Mouse (Mus musculus): ENCODE results near the gene Tspan12. TPM values are rescaled to one million over a fixed set of nuclear protein-coding genes. Genes with fewer than 3 reads are reported as not detected.

The Tspan12 gene
- polyA plus RNA-seq, 1 experiment from 2014 or later: 55.1 TPM

GRCm38 (mm10) chr6:21851346-21851595, 1.0 kb downstream of the Tspan12 start:
- no peak for DNase-seq (ENCODE audit: extremely low spot score, low spot score)
- H3K27me3 ChIP-seq (ENCODE audit: poor library complexity, severe bottlenecking): no peaks in the 10 kb centered on the region
- under 1% methylated on average over 5 of the region's 5 CpGs for WGBS
- H3K4me1 ChIP-seq: peaks cover 23% of the 10 kb centered on the region
- peaks cover 24% of the 10 kb centered on the region for H3K36me3 ChIP-seq (replicated peaks)
- H3K27ac ChIP-seq: peak overlapping the region; percentile 96
- peak overlapping the region; percentile 84 for H3K4me3 ChIP-seq
- no peaks in the 10 kb centered on the region for H3K9me3 ChIP-seq

GRCm38 (mm10) chr6:21850526-21851345, 1.6 kb downstream of the Tspan12 start:
- Histone ChIP-seq H3K27ac (peak overlapping the region; percentile 96), H3K4me1 (peaks cover 23% of the 10 kb centered on the region), H3K4me3 (peak overlapping the region; percentile 84), H3K27me3 (ENCODE audit: poor library complexity, severe bottlenecking) (no peaks in the 10 kb centered on the region), H3K9me3 (no peaks in the 10 kb centered on the region), H3K36me3 (replicated peaks) (peaks cover 29% of the 10 kb centered on the region)
- 25% methylated on average over 21 of the region's 21 CpGs for WGBS
- no peak for DNase-seq (ENCODE audit: extremely low spot score, low spot score)

GRCm38 (mm10) chr6:21848808-21849207, 3.5 kb downstream of the Tspan12 start:
- Histone ChIP-seq H3K36me3 (replicated peaks) (peaks cover 35% of the 10 kb centered on the region), H3K4me1 (peaks cover 23% of the 10 kb centered on the region), H3K27ac (no peak overlapping the region), H3K9me3 (no peaks in the 10 kb centered on the region), H3K4me3 (no peak overlapping the region), H3K27me3 (ENCODE audit: poor library complexity, severe bottlenecking) (no peaks in the 10 kb centered on the region)
- no peak for DNase-seq (ENCODE audit: extremely low spot score, low spot score)
- WGBS: 93% methylated on average over 4 of the region's 4 CpGs

- H3K27ac ChIP-seq: peak overlapping the region; percentile 76
- 27% methylated on average over 9 of the region's 9 CpGs for WGBS
- H3K36me3 ChIP-seq (replicated peaks): peaks cover 12% of the 10 kb centered on the region
- H3K27me3 ChIP-seq (ENCODE audit: poor library complexity, severe bottlenecking): no peaks in the 10 kb centered on the region
- no peaks in the 10 kb centered on the region for H3K9me3 ChIP-seq
- peaks cover 23% of the 10 kb centered on the region for H3K4me1 ChIP-seq
- no peak overlapping the region for H3K4me3 ChIP-seq
- DNase-seq (ENCODE audit: extremely low spot score, low spot score): no peak
These were observed 12.1 kb downstream of the Tspan12 start for GRCm38 (mm10) chr6:21839976-21840775.

- no peaks in the 10 kb centered on the region for H3K9me3 ChIP-seq
- H3K27me3 ChIP-seq (ENCODE audit: poor library complexity, severe bottlenecking): no peaks in the 10 kb centered on the region
- DNase-seq (ENCODE audit: extremely low spot score, low spot score): no peak
- 75% methylated on average over 10 of the region's 10 CpGs for WGBS
- peak overlapping the region; percentile 76; the same call in 1 of the 2 replicates for H3K27ac ChIP-seq
- H3K4me3 ChIP-seq: no peak overlapping the region
- H3K36me3 ChIP-seq (replicated peaks): peaks cover 20% of the 10 kb centered on the region
- peaks cover 23% of the 10 kb centered on the region for H3K4me1 ChIP-seq
These were observed 13.0 kb downstream of the Tspan12 start for GRCm38 (mm10) chr6:21839244-21839814.

- H3K4me1 ChIP-seq: peaks cover under 1% of the 10 kb centered on the region; the same call in 1 of the 2 replicates
- no peaks in the 10 kb centered on the region for H3K27me3 ChIP-seq (ENCODE audit: poor library complexity, severe bottlenecking)
- no peak for DNase-seq (ENCODE audit: extremely low spot score, low spot score)
- no peak overlapping the region for H3K4me3 ChIP-seq
- no peak overlapping the region for H3K27ac ChIP-seq
- 93% methylated on average over 4 of the region's 4 CpGs for WGBS
- H3K9me3 ChIP-seq: no peaks in the 10 kb centered on the region
- peaks cover 49% of the 10 kb centered on the region for H3K36me3 ChIP-seq (replicated peaks)
These were observed 18.8 kb downstream of the Tspan12 start for GRCm38 (mm10) chr6:21833531-21833930.

- no peak for DNase-seq (ENCODE audit: extremely low spot score, low spot score)
- Histone ChIP-seq H3K4me1 (no peaks in the 10 kb centered on the region; the same call in 1 of the 2 replicates), H3K9me3 (no peaks in the 10 kb centered on the region), H3K27ac (no peak overlapping the region), H3K27me3 (ENCODE audit: poor library complexity, severe bottlenecking) (no peaks in the 10 kb centered on the region), H3K36me3 (replicated peaks) (peaks cover 53% of the 10 kb centered on the region), H3K4me3 (no peak overlapping the region)
- 92% methylated on average over 3 of the region's 3 CpGs for WGBS
These were observed 20.4 kb downstream of the Tspan12 start for GRCm38 (mm10) chr6:21831871-21832270.

- H3K36me3 ChIP-seq (replicated peaks): peaks cover 51% of the 10 kb centered on the region
These were observed 21.4 kb downstream of the Tspan12 start for GRCm38 (mm10) chr6:21830931-21831330.

GRCm38 (mm10) chr6:21829930-21830329, 22.4 kb downstream of the Tspan12 start:
- DNase-seq (ENCODE audit: extremely low spot score, low spot score): no peak
- Histone ChIP-seq H3K4me1 (no peaks in the 10 kb centered on the region; the same call in 1 of the 2 replicates), H3K36me3 (replicated peaks) (peaks cover 45% of the 10 kb centered on the region), H3K9me3 (no peaks in the 10 kb centered on the region), H3K4me3 (no peak overlapping the region), H3K27ac (no peak overlapping the region), H3K27me3 (ENCODE audit: poor library complexity, severe bottlenecking) (no peaks in the 10 kb centered on the region)
- WGBS: 88% methylated on average over 7 of the region's 7 CpGs

More at GRCm38 (mm10) chr6:21830931-21831330, 21.4 kb downstream of the Tspan12 start:
- H3K4me3 ChIP-seq: no peak overlapping the region
- no peaks in the 10 kb centered on the region for H3K9me3 ChIP-seq
- no peaks in the 10 kb centered on the region; the same call in 1 of the 2 replicates for H3K4me1 ChIP-seq
- no peak for DNase-seq (ENCODE audit: extremely low spot score, low spot score)
- 87% methylated on average over 6 of the region's 6 CpGs for WGBS
- no peaks in the 10 kb centered on the region for H3K27me3 ChIP-seq (ENCODE audit: poor library complexity, severe bottlenecking)
- H3K27ac ChIP-seq: no peak overlapping the region

- Histone ChIP-seq H3K36me3 (replicated peaks) (peaks cover 30% of the 10 kb centered on the region), H3K27me3 (ENCODE audit: poor library complexity, severe bottlenecking) (no peaks in the 10 kb centered on the region), H3K9me3 (no peaks in the 10 kb centered on the region), H3K4me3 (no peak overlapping the region), H3K4me1 (no peaks in the 10 kb centered on the region; the same call in 1 of the 2 replicates), H3K27ac (no peak overlapping the region)
- DNase-seq (ENCODE audit: extremely low spot score, low spot score): no peak
- WGBS: 86% methylated on average over 4 of the region's 4 CpGs
These were observed 23.9 kb downstream of the Tspan12 start for GRCm38 (mm10) chr6:21828437-21828836.

- Histone ChIP-seq H3K36me3 (replicated peaks) (peaks cover 30% of the 10 kb centered on the region), H3K4me3 (no peak overlapping the region), H3K9me3 (no peaks in the 10 kb centered on the region), H3K4me1 (no peaks in the 10 kb centered on the region; the same call in 1 of the 2 replicates), H3K27me3 (ENCODE audit: poor library complexity, severe bottlenecking) (no peaks in the 10 kb centered on the region), H3K27ac (no peak overlapping the region)
- DNase-seq (ENCODE audit: extremely low spot score, low spot score): no peak
- WGBS: 93% methylated on average over 7 of the region's 7 CpGs
These were observed 24.3 kb downstream of the Tspan12 start for GRCm38 (mm10) chr6:21828001-21828400.

- no peak overlapping the region for H3K27ac ChIP-seq
- 95% methylated on average over 7 of the region's 7 CpGs for WGBS
- no peaks in the 10 kb centered on the region for H3K27me3 ChIP-seq (ENCODE audit: poor library complexity, severe bottlenecking)
- peaks cover 15% of the 10 kb centered on the region for H3K36me3 ChIP-seq (replicated peaks)
- H3K9me3 ChIP-seq: no peaks in the 10 kb centered on the region
- no peak overlapping the region for H3K4me3 ChIP-seq
- no peaks in the 10 kb centered on the region for H3K4me1 ChIP-seq
- DNase-seq (ENCODE audit: extremely low spot score, low spot score): no peak
These were observed 28.6 kb downstream of the Tspan12 start for GRCm38 (mm10) chr6:21823694-21824093.

- WGBS: 89% methylated on average over 8 of the region's 8 CpGs
- no peak for DNase-seq (ENCODE audit: extremely low spot score, low spot score)
- H3K27ac ChIP-seq: no peak overlapping the region
- peaks cover 14% of the 10 kb centered on the region for H3K36me3 ChIP-seq (replicated peaks)
- H3K9me3 ChIP-seq: no peaks in the 10 kb centered on the region
- no peak overlapping the region for H3K4me3 ChIP-seq
- H3K27me3 ChIP-seq (ENCODE audit: poor library complexity, severe bottlenecking): no peaks in the 10 kb centered on the region
- H3K4me1 ChIP-seq: no peaks in the 10 kb centered on the region
These were observed 29.0 kb downstream of the Tspan12 start for GRCm38 (mm10) chr6:21823281-21823680.
